Mouse (Mus musculus) spleen, adult 10 weeks (tissue): ENCODE data around the gene Lrcol1. TPM values are rescaled to one million over a fixed set of nuclear protein-coding genes. Genes with fewer than 3 reads are reported as not detected.

Experiments used
- polyA plus RNA-seq: library from polyadenylated mRNA; stranded (reverse); fragments of 350-450 nt; fragmentation: Illumina TruSeq; extraction: RNeasy Lipid Tissue Mini Kit (QIAGEN cat#74804); gene quantifications from one replicate; pipeline ENCODE4 v1.2.3, GENCODE M21; 2015; ENCODE audit warnings: low replicate concordance; ENCODE audit not compliant: insufficient read depth

Gene Lrcol1
- not detected for polyA plus RNA-seq

GRCm38 (mm10) chr5:110344524-110344923 lies at the start of gene Lrcol1:
Gene Lrcol1, plus strand, starts transcription at chr5:110344730.

DNA sequence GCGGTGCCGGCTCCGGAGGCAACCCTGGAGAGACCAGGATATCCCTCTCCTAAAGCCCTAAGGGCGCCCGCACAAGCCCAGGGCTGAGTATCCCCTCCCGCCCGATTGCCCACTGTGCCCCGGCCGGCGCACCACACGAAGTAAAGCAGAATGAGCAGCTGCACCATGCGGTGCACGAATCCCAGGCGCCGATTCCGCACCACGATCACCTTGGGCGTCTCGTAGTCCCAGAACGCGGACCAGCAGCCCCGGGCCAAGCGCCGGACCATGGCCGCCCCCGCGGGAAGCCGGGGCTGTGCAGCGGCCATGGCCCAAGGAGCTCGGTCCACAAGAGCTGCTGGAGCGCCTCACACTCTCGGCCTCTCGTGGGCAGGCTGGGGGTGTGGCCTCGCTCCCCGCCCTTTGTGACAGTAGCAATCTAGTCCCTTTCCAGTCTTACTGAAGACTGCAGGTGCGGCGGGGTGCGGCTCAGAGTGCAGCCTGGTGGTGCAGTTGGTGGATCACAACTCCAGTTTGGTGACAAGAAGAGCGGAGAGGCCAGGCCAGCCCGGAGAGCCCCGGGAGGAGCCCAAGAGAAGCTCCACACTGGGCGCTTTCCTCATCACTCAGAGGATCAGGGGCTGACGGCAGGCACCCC lies 1.8 kb upstream of the Lrcol1 start, which contains the start of gene P2rx2:
Gene P2rx2, minus strand, starts transcription at position 565 of the 637 bp plus-strand sequence.

Other genes starting within 250 kb of the Lrcol1 start
- 0.14 TPM for gene Plcxd1, start 244.8 kb upstream of the Lrcol1 start, polyA plus RNA-seq
- gene Gtpbp6, start 236.5 kb upstream of the Lrcol1 start, polyA plus RNA-seq, result 7.2 TPM
- 9.9 TPM for gene Zfp605, start 234.6 kb upstream of the Lrcol1 start, polyA plus RNA-seq
- 75.2 TPM for gene Chfr, start 208.9 kb upstream of the Lrcol1 start, polyA plus RNA-seq
- gene Golga3, start 168.0 kb upstream of the Lrcol1 start, polyA plus RNA-seq, result 23.6 TPM
- gene Ankle2, start 113.7 kb upstream of the Lrcol1 start, polyA plus RNA-seq, result 68.9 TPM
- 38.6 TPM for gene Pgam5, start 74.8 kb upstream of the Lrcol1 start, polyA plus RNA-seq
- gene Pxmp2, start 58.5 kb upstream of the Lrcol1 start, polyA plus RNA-seq, result 3.8 TPM
- 14.2 TPM for gene Pole, start 58.4 kb upstream of the Lrcol1 start, polyA plus RNA-seq
- gene P2rx2, start 1.5 kb upstream of the Lrcol1 start, polyA plus RNA-seq, result 0.52 TPM
- 14.7 TPM for gene Fbrsl1, start 103.8 kb downstream of the Lrcol1 start, polyA plus RNA-seq
- gene Galnt9, start 199.6 kb downstream of the Lrcol1 start, polyA plus RNA-seq, result 0.50 TPM